Mouse (Mus musculus) heart, adult 11 months (tissue): ENCODE measurements around the gene LTO1.

ENCODE experiments used
- DNase-seq: peaks from one replicate; pipeline ENCODE4 v3.0.0; 2022

LTO1 gene

GRCm38 (mm10) chr7:144908705-144909104 lies 6.2 kb upstream of the LTO1 start:
- no peak for DNase-seq

- no peak for DNase-seq
These were observed 3.8 kb upstream of the LTO1 start for GRCm38 (mm10) chr7:144911121-144911520.

- no peak for DNase-seq
These were observed 2.0 kb upstream of the LTO1 start for GRCm38 (mm10) chr7:144912897-144913296.

- DNase-seq: no peak
These were observed 478 bp upstream of the LTO1 start for GRCm38 (mm10) chr7:144914296-144914947.

GRCm38 (mm10) chr7:144918823-144919222 lies 3.9 kb downstream of the LTO1 start:
- DNase-seq: no peak

GRCm38 (mm10) chr7:144927591-144927990 lies 12.7 kb downstream of the LTO1 start:
- peak; percentile 98 for DNase-seq

- DNase-seq: no peak
These were observed 13.3 kb downstream of the LTO1 start for GRCm38 (mm10) chr7:144928009-144928888.

GRCm38 (mm10) chr7:144928889-144929210 lies 13.9 kb downstream of the LTO1 start:
- no peak for DNase-seq

GRCm38 (mm10) chr7:144929506-144929905 lies 14.6 kb downstream of the LTO1 start:
- DNase-seq: peak; percentile 90

GRCm38 (mm10) chr7:144929931-144930330 lies 15.0 kb downstream of the LTO1 start:
- peak; percentile 89 for DNase-seq

GRCm38 (mm10) chr7:144931778-144932177 lies 16.9 kb downstream of the LTO1 start:
- peak; percentile 91 for DNase-seq

GRCm38 (mm10) chr7:144932389-144932937 lies 17.6 kb downstream of the LTO1 start:
- peak; percentile 94 for DNase-seq

- DNase-seq: peak; percentile 97
These were observed 18.4 kb downstream of the LTO1 start for GRCm38 (mm10) chr7:144933336-144933735.

GRCm38 (mm10) chr7:144933796-144934195 lies 18.9 kb downstream of the LTO1 start:
- DNase-seq: no peak

GRCm38 (mm10) chr7:144934901-144935300 lies 20.0 kb downstream of the LTO1 start:
- no peak for DNase-seq

- DNase-seq: peak; percentile 93
These were observed 20.7 kb downstream of the LTO1 start for GRCm38 (mm10) chr7:144935563-144935962.

- DNase-seq: peak; percentile 92
These were observed 21.5 kb downstream of the LTO1 start for GRCm38 (mm10) chr7:144936311-144936880.

GRCm38 (mm10) chr7:144937490-144937889 lies 22.6 kb downstream of the LTO1 start:
- peak; percentile 98 for DNase-seq

- DNase-seq: peak; percentile 94
These were observed 23.1 kb downstream of the LTO1 start for GRCm38 (mm10) chr7:144937899-144938517.

- peak; percentile 95 for DNase-seq
These were observed 23.9 kb downstream of the LTO1 start for GRCm38 (mm10) chr7:144938661-144939343.

GRCm38 (mm10) chr7:144939344-144940002 lies 24.6 kb downstream of the LTO1 start, which contains the start of gene Ccnd1:
Gene Ccnd1 (minus strand): TSS chr7:144939925.
- peak; percentile 98 for DNase-seq
